Mouse (Mus musculus) lung, adult 2 months (tissue): ENCODE measurements around the gene Ube2c.

Source experiments
- CTCF ChIP-seq: fragments of 200-500 bp; IDR thresholded peaks from 2 replicates; pipeline ENCODE4 v1.5.1; 2011; ENCODE audit warnings: mild to moderate bottlenecking, low read length, control low read depth; ENCODE audit not compliant: insufficient read depth
- POLR2A ChIP-seq: fragments of 200-500 bp; IDR thresholded peaks from 2 replicates; pipeline ENCODE4 v1.6.1; 2011; ENCODE audit warnings: low read depth, mild to moderate bottlenecking, control low read depth, low read length, borderline replicate concordance; ENCODE audit errors: extremely low read depth

DNA sequence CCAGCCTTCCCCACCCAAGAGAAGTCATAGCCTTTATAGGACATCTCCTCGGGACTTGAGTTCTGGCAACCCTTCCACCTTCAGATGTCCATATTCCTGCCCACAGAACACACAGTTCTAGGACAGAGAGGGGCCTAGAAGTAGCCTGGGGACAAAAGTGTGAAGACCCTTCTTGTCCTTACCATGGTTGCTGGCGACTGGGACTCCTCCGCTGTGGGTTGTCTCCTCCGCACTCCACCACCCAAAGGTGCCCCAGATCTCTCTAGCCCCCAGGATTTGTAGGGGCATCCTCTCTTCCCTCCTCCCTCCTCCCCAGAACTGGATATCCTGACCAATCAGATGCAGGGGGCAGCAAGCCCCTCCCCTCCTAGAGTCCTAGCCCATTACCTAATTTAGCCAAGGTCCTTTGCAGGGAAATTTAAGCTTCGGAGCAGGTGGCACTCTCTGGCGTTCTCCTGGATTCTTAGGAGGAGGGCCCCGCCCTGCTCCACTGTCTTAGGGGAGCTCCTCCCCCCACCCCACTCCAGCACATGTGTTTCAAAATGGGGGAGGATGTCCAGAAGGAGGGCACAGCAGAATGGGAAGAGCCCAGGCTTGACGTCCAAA lies 9.9 kb downstream of the Ube2c start, which contains the start of gene Tnnc2:
- TF ChIP-seq CTCF = no peak
- no peak for TF ChIP-seq POLR2A
